ENCODE assay signal across 15 mouse cellular contexts in the genomic region with DNA sequence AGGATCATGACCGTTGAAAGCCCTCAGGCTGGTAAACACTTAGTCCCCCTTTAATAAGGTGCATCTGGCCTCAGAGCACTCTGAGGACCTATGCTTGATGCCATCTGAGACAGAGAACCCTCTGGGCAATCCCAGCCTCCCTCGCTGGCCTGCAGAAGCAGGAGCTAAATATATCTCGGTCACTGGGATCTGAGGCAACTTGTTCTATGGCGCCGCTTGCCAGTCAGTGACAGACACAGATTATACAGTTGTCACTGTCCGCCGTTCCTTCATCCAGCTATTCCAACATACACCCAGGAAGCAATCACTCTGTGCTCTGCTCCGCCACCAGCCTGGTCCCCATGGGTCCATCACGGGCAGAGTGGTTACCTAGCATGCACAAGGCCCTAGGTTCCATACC.
DNase-seq lines count a peak whose midpoint lies in the region; ATAC-seq lines count a peak whose summit lies in the region.
"Had no signal": no experiment of that assay in that cellular context is flagged by ENCODE, and none has a peak within 500 bp of the region (broad histone marks: within the 10 kb centered on the region; RNA-seq: fewer than 3 reads in every experiment).

No protein-coding gene starts in this region.

- no peaks in the 10 kb centered on the region for H3K27me3 ChIP-seq in midbrain, embryonic 15.5 days (replicated peaks)
- H3K27me3 ChIP-seq: Patski had no signal

- DNase-seq in gastrocnemius, adult 8-10 months (ENCODE audit: low spot score in 2 of 2), result peak; percentile 38 to 59
- no peak for DNase-seq in gastrocnemius, postnatal 4 days (ENCODE audit: low spot score in 2 of 2)
- peak; percentile 54 for DNase-seq in gastrocnemius, postnatal 14 days
- peak; percentile 64 to 67 for DNase-seq in heart, postnatal 10 days
- no peak for DNase-seq in spleen, postnatal 4 days (ENCODE audit: low spot score in 2 of 2)
- no peak for DNase-seq in Muller cell, postnatal 12 days (ENCODE audit: inconsistent ontology term)
- DNase-seq in cerebellum, postnatal 25 days, result no peak
- DNase-seq: adrenal gland, adult 2 months; kidney, adult 2 months; lung, postnatal 4 days; right cerebral cortex, postnatal 25 days; thymus, postnatal 25 days had no signal

- peaks cover 48% of the 10 kb centered on the region for H3K4me1 ChIP-seq in midbrain, embryonic 15.5 days

- peak overlapping the region; percentile 45; the same call in 1 of the 2 replicates for H3K27ac ChIP-seq in midbrain, embryonic 15.5 days
- H3K27ac ChIP-seq: liver, embryonic 14.5 days had no signal

- no peaks in the 10 kb centered on the region for H3K9me3 ChIP-seq in midbrain, embryonic 15.5 days

- H3K36me3 ChIP-seq in midbrain, embryonic 15.5 days (replicated peaks), result no peaks in the 10 kb centered on the region

- H3K9ac ChIP-seq in midbrain, embryonic 15.5 days, result no peak overlapping the region
- H3K9ac ChIP-seq: liver, embryonic 14.5 days had no signal

- no peak for ATAC-seq in midbrain, embryonic 15.5 days (replicated peaks)
- ATAC-seq: Patski had no signal

- no peak overlapping the region for H3K4me2 ChIP-seq in midbrain, embryonic 15.5 days

- 64% methylated on average over 9 of the region's 9 CpGs for WGBS in midbrain, embryonic 15.5 days

- H3K4me3 ChIP-seq in midbrain, embryonic 15.5 days, result no peak overlapping the region

- intact Hi-C loops in gastrocnemius, postnatal 14 days (cut with DNase I; ENCODE audit: low total_unique reads), result loop anchor here (5.0 to 10.0 kb wide), 3 partner anchors 61 to 354 kb away; no protein-coding TSS in a partner anchor
- intact Hi-C loops in heart, postnatal 10 days (cut with DNase I), result loop anchor here (5.0 kb wide), 4 partner anchors 49 to 254 kb away; a partner anchor contains a TSS

Comparison
In these comparisons a context has a peak if more than half of its experiments do, and no peak if none do; other contexts are left out.
1. DNase-seq: peak in gastrocnemius, adult 8-10 months (2 of 2), gastrocnemius, postnatal 14 days (single experiment) and heart, postnatal 10 days (2 of 2); none in gastrocnemius, postnatal 4 days (0 of 2), spleen, postnatal 4 days (0 of 2), Muller cell, postnatal 12 days (single experiment) and cerebellum, postnatal 25 days (0 of 2).